Mouse (Mus musculus) testis, adult 2 months (tissue): ENCODE measurements around the gene Rapgef6. TPM values are rescaled to one million over a fixed set of nuclear protein-coding genes. Genes with fewer than 3 reads are reported as not detected.
"Not testable (repeated sequence)": the region's sequence is repeated elsewhere in the genome, so short reads cannot be mapped to it uniquely, and the experiment has no call there.

Source experiments
- H3K27ac ChIP-seq: fragments of 200-500 bp; 2 replicates; pipeline ENCODE4 v1.5.1; 2012; ENCODE audit warnings: low read depth, low read length; ENCODE audit not compliant: control insufficient read depth, insufficient read depth
- H3K27me3 ChIP-seq: fragments of 200-500 bp; 2 replicates; pipeline ENCODE4 v1.6.1; 2012; ENCODE audit warnings: mild to moderate bottlenecking, low read length, moderate library complexity; ENCODE audit not compliant: control insufficient read depth, insufficient read depth
- H3K36me3 ChIP-seq: fragments of 200-500 bp; 2 replicates; pipeline ENCODE4 v1.6.1; 2012; ENCODE audit warnings: mild to moderate bottlenecking, low read length; ENCODE audit not compliant: control insufficient read depth, insufficient read depth
- H3K4me1 ChIP-seq: fragments of 200-500 bp; 2 replicates; pipeline ENCODE4 v1.6.1; 2012; ENCODE audit warnings: low read length; ENCODE audit not compliant: control insufficient read depth, insufficient read depth
- H3K4me3 ChIP-seq: fragments of 200-500 bp; 2 replicates; pipeline ENCODE4 v1.5.1; 2012; ENCODE audit warnings: low read depth, mild to moderate bottlenecking, low read length, moderate library complexity, mixed read lengths; ENCODE audit not compliant: control insufficient read depth
- CTCF ChIP-seq: fragments of 200-500 bp; IDR thresholded peaks from 2 replicates; pipeline ENCODE4 v1.5.1; 2012; ENCODE audit warnings: low read depth, mild to moderate bottlenecking, inconsistent platforms, low read length, moderate library complexity; ENCODE audit not compliant: control insufficient read depth, insufficient read depth, insufficient replicate concordance
- POLR2A ChIP-seq: fragments of 200-500 bp; IDR thresholded peaks from 2 replicates; pipeline ENCODE4 v1.6.1; 2012; ENCODE audit warnings: low read depth, mild to moderate bottlenecking, inconsistent platforms, low read length, moderate library complexity; ENCODE audit not compliant: control insufficient read depth
- polyA plus RNA-seq: library from polyadenylated mRNA; depleted of rRNA; stranded (reverse); fragments of >200 nt; gene quantifications from 2 replicates; pipeline ENCODE4 v1.2.3, GENCODE M21; 2012

Gene Rapgef6
- polyA plus RNA-seq, 1 experiment = 12.7 TPM

DNA sequence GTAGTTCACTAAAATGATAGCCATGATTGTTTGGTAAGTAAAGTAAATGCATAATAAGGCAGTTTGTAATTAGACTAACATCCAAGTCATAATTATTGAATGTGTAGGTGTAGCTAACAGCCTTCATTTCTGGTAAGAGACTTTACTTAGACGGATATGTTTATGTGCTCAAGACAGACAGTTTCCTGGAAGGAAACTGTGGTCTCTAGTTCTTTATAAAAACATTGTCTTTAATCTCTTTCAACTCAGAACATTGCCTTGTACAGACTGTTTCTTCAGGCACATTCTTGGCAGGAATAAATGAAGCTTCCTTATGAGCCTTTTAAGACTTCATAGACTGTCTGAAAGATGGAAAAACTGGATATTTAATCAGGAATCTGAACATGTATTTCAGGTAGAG lies 45.3 kb downstream of the Rapgef6 start:
- no peaks in the 10 kb centered on the region for H3K4me1 ChIP-seq
- H3K27ac ChIP-seq = no peak overlapping the region
- no peak overlapping the region for H3K4me3 ChIP-seq
- H3K27me3 ChIP-seq = no peaks in the 10 kb centered on the region
- no peaks in the 10 kb centered on the region for H3K36me3 ChIP-seq
- no peak for TF ChIP-seq POLR2A
- TF ChIP-seq CTCF = no peak

DNA sequence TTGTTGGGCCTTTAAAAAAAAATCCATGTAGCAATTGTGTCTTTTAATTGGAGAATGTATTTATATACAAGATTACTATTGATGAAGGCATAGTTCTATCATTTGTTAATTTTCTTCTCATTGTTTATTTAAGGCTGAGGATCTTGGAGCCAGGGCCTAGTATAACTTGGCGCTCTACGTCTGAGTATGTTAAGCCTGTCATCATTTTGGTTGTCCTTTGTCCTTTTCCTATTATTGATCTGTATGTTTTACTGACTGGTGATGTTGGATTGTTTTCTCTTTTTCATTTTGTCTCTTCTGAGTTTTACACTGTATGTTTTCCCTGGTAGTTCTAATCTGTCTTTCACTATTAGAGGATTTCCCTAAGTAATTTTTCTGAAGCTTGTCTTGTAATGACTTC lies 52.1 kb downstream of the Rapgef6 start:
- Histone ChIP-seq H3K27ac (no peak overlapping the region), H3K27me3 (no peaks in the 10 kb centered on the region), H3K36me3 (no peaks in the 10 kb centered on the region), H3K4me1 (no peaks in the 10 kb centered on the region), H3K4me3 (no peak overlapping the region)
- TF ChIP-seq CTCF (no peak), POLR2A (no peak)

DNA sequence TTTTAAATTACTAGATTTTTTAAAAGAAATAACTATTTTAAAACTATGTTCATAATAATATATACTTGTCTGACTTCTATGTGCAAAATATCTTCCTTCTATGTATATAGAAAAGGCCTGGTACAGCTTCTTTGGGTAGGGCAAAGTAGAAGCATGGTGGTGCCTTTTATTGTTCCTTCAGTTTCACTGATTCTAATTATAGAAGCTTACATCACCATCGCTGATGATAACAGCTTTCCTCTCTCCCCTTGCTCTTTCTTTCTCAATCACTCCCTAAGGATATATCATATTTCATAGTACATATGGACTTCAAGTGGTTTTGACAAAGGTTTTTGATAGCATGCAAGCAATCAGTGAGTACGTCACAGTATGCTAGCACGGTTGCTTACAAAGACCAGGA lies 69.9 kb downstream of the Rapgef6 start:
- TF ChIP-seq POLR2A (no peak), CTCF (no peak)

DNA sequence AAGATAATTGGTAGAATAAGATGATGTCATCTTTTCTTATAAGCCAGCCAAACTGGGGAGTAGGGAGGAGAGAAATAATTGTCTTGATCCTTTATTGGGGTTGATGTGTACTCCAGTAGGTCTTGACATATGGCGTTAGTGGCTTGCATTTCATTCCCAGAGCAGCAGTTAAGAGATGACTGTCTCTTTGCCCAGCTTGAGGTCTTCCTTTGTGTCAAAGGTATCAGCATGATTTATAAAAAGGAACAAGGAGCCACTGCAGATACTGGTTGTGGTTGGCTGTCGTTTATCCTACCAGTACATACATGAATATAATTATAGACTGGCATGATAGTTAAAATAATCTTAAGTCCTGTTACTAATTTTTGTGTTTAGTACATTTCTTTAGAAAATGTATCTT lies 71.4 kb downstream of the Rapgef6 start:
- Histone ChIP-seq H3K4me1 (no peaks in the 10 kb centered on the region), H3K36me3 (no peaks in the 10 kb centered on the region), H3K27me3 (no peaks in the 10 kb centered on the region), H3K4me3 (no peak overlapping the region), H3K27ac (no peak overlapping the region)
- TF ChIP-seq CTCF (no peak), POLR2A (no peak)

More for the DNA sequence above, 69.9 kb downstream of the Rapgef6 start:
- no peak overlapping the region for H3K4me3 ChIP-seq
- H3K36me3 ChIP-seq = no peaks in the 10 kb centered on the region
- H3K27me3 ChIP-seq = no peaks in the 10 kb centered on the region
- no peak overlapping the region for H3K27ac ChIP-seq
- no peaks in the 10 kb centered on the region for H3K4me1 ChIP-seq

DNA sequence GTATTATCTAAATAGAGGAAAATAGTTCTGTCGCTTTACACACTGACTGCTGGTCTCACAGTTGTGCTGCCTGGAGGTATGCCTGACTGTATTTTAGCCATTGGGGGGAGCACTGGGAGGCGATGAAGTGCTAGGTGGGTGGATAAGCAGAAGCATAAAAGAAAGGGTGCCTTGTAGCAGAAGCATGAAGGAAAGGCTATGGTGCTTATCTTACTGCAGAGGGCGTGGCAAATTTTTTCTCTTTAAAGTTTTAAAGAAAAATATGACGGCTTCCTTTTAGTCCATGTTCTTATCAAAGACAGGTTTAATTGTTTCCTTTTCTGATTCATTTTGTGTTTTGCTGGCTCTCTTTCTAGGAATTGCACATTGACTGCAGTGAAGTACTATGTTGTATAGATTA lies 72.4 kb downstream of the Rapgef6 start:
- H3K27ac ChIP-seq = no peak overlapping the region
- no peaks in the 10 kb centered on the region for H3K4me1 ChIP-seq
- no peak overlapping the region for H3K4me3 ChIP-seq
- no peaks in the 10 kb centered on the region for H3K27me3 ChIP-seq
- TF ChIP-seq POLR2A (no peak), CTCF (no peak)
- no peaks in the 10 kb centered on the region for H3K36me3 ChIP-seq

DNA sequence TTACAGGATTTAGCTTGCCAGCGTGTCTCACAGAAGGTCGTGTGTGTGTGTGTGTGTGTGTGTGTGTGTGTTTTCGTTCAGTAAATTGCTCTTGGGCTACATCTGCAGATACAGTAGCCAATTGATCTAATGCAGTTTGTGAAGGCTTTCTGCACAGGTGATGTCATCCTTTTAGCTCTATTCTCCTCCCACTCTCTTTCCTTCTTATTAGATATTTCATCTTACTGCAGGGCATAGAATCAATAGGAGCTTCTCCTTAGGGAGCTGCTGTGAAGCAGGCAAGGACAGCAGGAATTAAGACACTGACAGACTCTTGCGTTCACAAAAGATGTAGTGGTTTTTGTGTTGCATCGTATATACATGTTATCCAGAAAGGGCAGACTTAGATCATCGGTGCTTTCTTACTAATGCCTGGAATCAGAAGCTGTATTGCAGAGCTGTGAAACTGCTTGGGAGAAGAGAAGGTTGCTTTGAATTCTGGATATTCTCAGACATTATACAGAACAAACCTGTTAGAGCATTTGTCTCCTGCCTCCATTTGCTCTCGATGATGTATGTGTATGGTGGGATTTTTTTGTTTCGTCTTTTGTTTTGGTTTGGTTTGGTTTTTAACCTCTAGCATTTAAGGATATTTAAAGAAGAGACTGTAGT lies 73.4 kb downstream of the Rapgef6 start:
- no peak overlapping the region for H3K4me3 ChIP-seq
- H3K36me3 ChIP-seq = no peaks in the 10 kb centered on the region
- H3K4me1 ChIP-seq = no peaks in the 10 kb centered on the region
- H3K27me3 ChIP-seq = no peaks in the 10 kb centered on the region
- no peak for TF ChIP-seq CTCF
- TF ChIP-seq POLR2A = no peak
- H3K27ac ChIP-seq = no peak overlapping the region

DNA sequence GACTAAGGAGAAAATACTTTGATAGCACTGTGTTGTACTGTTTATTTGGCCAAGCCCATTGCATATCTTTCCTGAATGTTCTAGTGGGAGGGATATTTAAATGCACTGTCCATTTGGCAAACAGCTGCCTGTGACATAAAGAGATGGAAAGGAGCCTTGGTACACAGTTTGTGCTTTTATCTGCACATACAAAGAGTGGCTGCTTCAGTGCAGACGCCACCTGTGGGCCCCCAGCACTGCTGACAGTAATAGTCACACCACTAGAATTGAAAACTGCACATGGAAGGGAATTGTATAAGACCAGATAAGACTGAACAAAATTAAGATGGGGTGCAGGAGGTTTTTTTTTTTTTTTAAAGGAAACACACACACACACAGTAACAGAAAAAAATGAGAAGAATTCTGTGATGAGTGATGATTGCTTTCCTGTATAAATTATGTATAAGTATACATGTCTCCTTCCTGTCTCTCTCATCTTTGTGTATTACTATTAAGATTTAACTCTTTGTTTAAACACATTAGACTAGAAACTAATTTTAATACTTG lies 75.3 kb downstream of the Rapgef6 start:
- no peak for TF ChIP-seq CTCF
- no peak for TF ChIP-seq POLR2A

DNA sequence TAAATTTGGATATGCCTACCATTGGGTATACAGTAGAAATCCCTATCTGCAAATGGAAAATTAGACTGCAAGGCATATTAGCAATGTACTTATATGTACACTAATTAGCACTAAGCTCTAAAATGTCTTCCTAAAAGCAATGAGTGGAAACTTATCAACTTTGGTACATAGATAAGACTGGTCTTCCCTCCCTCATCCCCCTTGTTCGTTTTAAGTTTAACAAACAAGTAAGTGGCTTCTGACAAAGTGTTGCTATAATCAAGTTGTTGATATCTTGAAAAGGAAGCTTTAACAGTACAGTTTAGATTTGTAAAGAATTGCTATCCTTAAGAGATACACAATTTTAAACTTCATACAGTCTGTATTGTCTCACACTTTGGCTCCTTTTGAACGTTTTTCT lies 78.5 kb downstream of the Rapgef6 start:
- Histone ChIP-seq H3K27me3 (no peaks in the 10 kb centered on the region), H3K36me3 (no peaks in the 10 kb centered on the region), H3K4me3 (no peak overlapping the region), H3K27ac (no peak overlapping the region), H3K4me1 (no peaks in the 10 kb centered on the region)
- no peak for TF ChIP-seq POLR2A
- no peak for TF ChIP-seq CTCF

More for the DNA sequence above, 75.3 kb downstream of the Rapgef6 start:
- Histone ChIP-seq H3K4me3 (no peak overlapping the region), H3K4me1 (no peaks in the 10 kb centered on the region), H3K27ac (no peak overlapping the region), H3K27me3 (no peaks in the 10 kb centered on the region), H3K36me3 (no peaks in the 10 kb centered on the region)

DNA sequence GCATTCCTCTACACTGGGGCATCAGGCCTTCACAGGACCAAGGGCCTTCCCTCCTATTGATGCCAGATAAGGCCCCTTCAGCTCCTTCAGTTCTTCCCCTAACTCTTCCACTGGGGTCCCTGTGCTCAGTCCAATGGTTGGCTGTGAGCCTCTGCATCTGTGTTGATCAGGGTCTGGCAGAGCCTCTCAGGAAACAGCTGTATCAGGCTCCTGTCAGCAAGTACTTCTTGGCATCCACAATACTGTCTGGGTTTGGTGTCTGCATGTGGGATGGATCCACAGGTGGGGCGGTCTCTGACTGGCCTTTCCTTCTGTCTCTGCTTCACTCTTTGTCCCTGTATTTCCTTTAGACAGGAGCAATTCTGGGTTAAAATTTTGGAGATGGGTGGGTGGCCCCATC lies 80.1 kb downstream of the Rapgef6 start:
- not testable (repeated sequence) for H3K36me3 ChIP-seq, H3K27me3 ChIP-seq, H3K4me3 ChIP-seq, H3K4me1 ChIP-seq, H3K27ac ChIP-seq
